Mouse (Mus musculus) right cerebral cortex, adult 18-20 months (tissue): Measurements from ENCODE around the gene Srp68.

ENCODE experiments used
- DNase-seq: peaks from one replicate; pipeline ENCODE4 v3.0.0; 2022; ENCODE audit warnings: mixed read lengths

Gene Srp68

GRCm38 (mm10) chr11:116245616-116246015 is 28.4 kb downstream of the Srp68 start:
- DNase-seq: no peak

- no peak for DNase-seq
Measured at GRCm38 (mm10) chr11:116244580-116244979, 29.4 kb downstream of the Srp68 start.

GRCm38 (mm10) chr11:116241744-116242235 is 32.2 kb downstream of the Srp68 start:
- no peak for DNase-seq

GRCm38 (mm10) chr11:116239797-116240196 is 34.2 kb downstream of the Srp68 start:
- no peak for DNase-seq

- no peak for DNase-seq
Measured at GRCm38 (mm10) chr11:116237742-116238395, 36.1 kb downstream of the Srp68 start, which contains the start of gene Evpl. TSS of gene Evpl (minus strand) at chr11:116238077.

GRCm38 (mm10) chr11:116234901-116235300 is 39.1 kb downstream of the Srp68 start:
- DNase-seq: no peak

GRCm38 (mm10) chr11:116232427-116232826 is 41.6 kb downstream of the Srp68 start:
- DNase-seq: no peak

- DNase-seq: no peak
Measured at GRCm38 (mm10) chr11:116228699-116229098, 45.3 kb downstream of the Srp68 start.

- peak; percentile 64 for DNase-seq
Measured at GRCm38 (mm10) chr11:116226414-116226813, 47.6 kb downstream of the Srp68 start.

- no peak for DNase-seq
Measured at GRCm38 (mm10) chr11:116222740-116223059, 51.3 kb downstream of the Srp68 start.

- DNase-seq: peak; percentile 29
Measured at GRCm38 (mm10) chr11:116221931-116222739, 51.9 kb downstream of the Srp68 start.

- DNase-seq: no peak
Measured at GRCm38 (mm10) chr11:116219885-116220284, 54.1 kb downstream of the Srp68 start.

- peak; percentile 89 for DNase-seq
Measured at GRCm38 (mm10) chr11:116218737-116219400, 55.1 kb downstream of the Srp68 start.

- no peak for DNase-seq
Measured at GRCm38 (mm10) chr11:116218263-116218662, 55.8 kb downstream of the Srp68 start.

- DNase-seq: no peak
Measured at GRCm38 (mm10) chr11:116216549-116216948, 57.5 kb downstream of the Srp68 start.

- DNase-seq: no peak
Measured at GRCm38 (mm10) chr11:116215991-116216390, 58.0 kb downstream of the Srp68 start.

- DNase-seq: no peak
Measured at GRCm38 (mm10) chr11:116215181-116215580, 58.8 kb downstream of the Srp68 start.

- no peak for DNase-seq
Measured at GRCm38 (mm10) chr11:116213877-116214510, 60.0 kb downstream of the Srp68 start.

GRCm38 (mm10) chr11:116212847-116213246 is 61.2 kb downstream of the Srp68 start:
- no peak for DNase-seq

GRCm38 (mm10) chr11:116210696-116211095 is 63.3 kb downstream of the Srp68 start:
- DNase-seq: no peak

GRCm38 (mm10) chr11:116209257-116209656 is 64.8 kb downstream of the Srp68 start:
- DNase-seq: no peak

GRCm38 (mm10) chr11:116208660-116209059 is 65.4 kb downstream of the Srp68 start:
- no peak for DNase-seq

GRCm38 (mm10) chr11:116206678-116207077 is 67.3 kb downstream of the Srp68 start:
- no peak for DNase-seq
